Mouse (Mus musculus): ENCODE measurements at regions not wholly inside any gene's neighbourhood (a gene's known extent, or its start where the extent isn't known, plus 50 kb on each side); places are given as distances from the start of the nearest gene placed in this dataset.

DNA sequence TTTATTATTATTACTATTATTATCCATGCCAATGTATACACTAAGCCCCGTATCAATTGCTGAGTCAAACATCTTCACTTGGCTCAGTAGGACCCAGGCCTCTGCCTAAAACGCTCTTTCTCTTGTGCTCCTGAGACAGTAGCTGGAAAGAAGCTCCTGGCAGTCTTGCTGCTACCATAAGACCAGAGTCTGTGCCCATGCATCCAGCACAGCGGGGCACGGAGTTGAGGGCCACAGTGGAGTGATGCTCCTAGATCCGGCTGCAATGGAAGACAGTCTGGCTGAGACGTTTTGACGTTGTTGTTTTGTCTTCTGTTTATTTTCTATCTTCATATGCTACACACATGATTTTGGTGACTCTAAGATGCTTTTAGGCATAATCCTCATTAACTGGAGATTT, 129.1 kb upstream of the Peli2 start:
- CTCF ChIA-PET: no interaction called here

DNA sequence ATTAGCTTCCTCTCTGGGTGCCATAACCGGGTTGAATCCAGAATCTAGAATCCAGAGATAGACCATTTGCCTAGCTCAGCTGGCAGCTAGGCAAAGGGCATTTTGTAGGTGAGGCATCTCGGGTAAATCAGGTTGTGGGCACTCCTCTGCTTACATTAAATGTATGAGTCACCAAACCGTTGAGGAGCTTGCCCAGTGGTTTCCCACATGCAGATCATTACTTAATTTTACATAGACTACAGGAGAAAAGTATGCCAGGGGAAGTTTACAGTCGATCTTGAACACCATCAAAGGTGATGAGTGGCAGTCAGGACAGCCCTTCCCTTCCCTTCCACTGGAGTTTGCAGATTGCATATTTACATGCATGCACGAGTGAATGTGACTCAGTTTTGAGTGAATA, 128.5 kb upstream of the Peli2 start:
- CTCF ChIA-PET: no interaction called here

DNA sequence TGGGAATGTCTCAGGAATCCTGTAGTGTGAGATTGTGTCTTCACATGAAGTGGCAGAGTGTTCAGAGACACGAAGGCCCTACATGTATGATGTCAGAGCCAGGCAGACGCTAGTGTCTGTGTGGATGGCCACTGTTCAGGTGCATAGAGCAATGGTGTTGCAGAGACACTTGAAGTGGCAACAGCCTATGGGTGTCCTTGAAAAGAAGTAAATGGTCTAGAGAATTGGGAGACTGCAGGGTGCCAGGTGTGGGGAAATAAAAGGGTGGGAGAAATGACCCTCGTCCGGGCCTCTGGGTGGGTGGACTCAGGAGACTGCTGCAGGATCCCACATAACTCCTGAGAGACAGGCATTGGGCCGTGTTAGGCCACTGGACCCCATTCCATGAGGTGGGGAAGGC, 127.8 kb upstream of the Peli2 start:
- CTCF ChIA-PET: no interaction called here

DNA sequence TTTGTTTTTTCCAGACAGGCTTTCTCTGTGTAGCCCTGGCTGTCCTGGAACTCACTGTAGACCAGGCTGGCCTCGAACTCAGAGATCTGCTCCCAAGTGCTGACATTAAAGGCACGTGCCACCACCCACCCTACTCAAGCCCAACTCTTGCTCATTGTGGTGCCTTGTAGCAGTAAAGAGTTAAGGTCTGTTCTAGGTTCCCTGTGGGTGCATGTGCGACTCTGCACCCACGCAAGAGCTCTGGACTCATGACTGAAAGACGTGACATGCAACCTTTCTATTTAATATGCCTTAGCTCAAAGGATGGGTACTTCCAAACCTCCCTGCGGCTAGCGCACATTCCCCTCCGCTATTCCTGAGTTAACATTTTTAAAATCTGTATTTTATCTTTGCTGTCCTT, 121.7 kb upstream of the Peli2 start:
- CTCF ChIA-PET: no interaction called here

DNA sequence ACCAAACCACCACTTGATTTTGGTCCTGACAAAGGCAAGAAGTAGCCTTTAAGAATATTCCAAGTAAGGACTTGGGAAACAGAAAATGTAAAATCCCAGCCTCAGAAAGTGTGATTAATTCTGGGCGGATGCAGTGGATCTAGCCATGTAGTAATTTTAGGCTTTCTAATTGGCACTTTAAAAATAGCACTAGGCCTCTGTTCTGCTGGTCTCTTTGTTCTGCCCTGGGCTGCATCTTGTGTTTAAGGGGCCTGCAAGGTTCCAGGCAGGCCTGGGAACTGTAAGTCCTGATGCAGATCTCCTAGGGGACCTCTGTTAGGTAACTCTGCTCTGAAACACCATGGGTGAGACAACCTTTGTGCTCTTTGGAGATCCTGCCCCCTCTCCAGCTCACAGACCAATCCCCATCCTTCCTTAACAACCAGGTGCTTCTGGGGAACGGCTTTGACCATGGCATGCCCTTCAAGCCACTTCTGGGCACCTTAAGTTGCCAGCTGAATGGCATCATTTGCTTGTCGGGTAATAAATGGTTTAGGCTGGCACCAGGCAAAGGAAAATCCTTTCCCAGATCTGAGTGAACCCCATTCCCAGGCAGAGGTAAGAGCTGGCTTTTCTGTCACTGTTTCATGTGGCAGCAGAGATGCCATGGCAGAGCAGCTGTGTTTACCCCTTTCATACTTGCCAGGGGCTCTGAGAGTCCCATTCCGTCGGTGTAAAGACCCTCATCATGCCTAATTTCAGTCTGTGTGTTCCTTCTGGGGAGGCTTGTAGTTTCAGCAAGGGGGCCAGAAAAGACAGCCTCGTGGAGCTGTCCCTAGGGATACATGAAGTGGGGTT, 115.3 kb upstream of the Peli2 start:
- CTCF ChIA-PET: no interaction called here

DNA sequence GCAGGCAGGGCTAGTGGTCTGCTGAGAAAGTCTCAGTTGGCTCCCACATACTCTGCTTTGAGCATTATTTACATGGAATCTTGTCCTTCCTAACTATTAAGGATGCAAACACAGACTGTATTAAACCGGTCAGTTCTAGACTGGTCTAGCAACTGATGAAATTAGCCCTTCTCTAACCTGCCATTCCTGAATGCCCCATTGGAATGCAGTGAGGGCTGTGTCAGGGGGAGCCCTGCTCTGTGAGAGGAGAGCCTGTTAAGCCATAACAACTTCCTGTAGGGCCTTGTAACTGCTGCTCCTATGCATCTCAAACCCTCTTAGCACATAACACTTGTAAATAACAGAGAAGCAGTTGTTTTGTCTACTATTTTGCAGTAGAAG, 114.7 kb upstream of the Peli2 start:
- CTCF ChIA-PET: no interaction called here

DNA sequence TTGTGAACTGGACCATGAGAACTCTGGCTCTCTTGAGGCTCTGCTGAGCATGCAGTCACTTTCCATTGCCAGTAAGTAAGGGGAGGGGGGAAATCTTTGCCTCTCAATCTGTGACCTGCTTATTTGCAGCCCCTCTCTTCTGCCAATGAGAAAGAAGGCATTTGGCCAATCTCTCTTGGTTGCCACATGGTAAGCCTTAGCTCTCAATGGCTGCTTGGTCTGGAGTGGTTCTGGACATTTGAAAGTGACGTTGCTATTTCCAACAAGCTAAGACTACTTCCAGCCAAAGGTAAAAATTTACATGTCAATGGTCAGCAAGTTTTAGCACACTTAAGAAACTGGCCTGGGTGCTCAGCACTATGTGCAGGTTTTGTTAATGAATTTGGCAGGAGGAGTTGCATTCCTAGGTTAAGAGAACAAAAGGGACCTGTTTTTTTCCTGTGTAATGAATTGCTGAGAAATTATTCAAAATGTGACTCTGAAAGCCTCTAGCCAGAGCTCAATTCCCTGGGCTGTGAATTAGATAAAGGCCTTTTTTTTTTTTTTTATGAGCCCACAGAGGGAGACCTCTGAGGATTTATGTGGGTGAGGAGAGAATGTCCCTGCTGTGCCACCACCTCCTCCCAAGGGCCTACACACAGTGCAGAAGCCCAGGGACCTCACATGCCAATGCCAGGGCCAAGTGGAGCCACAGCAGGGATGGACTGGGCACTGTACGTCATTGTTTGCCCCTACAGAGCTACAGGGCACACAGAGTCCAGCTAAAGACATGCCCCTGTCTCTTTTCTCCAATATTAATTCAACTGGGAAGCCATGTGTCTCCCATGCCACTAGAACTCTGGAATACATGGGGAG, 108.0 kb upstream of the Peli2 start:
- CTCF ChIA-PET: interaction anchor here (0.6 kb wide), 1 partner anchor 824 kb away, joined by 5 read pairs; no protein-coding TSS in a partner anchor

DNA sequence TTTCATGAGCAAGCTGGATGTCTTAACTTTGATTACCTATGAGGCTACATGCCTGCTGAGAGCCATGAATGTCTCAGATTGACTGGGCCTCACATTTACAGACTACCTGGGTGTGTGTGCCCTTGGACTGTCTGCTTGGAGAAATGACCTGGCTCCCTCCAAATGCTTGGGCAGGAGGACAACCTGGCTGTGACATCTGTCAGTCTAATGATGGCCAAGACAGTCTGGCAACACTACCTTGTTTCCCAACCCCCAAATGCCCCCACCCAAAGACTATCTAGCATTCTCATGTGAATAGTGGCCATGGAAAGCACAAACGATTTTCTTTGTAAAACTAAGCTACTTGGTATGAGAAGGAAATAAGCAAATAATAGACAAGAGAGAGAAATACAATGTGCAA, 107.2 kb upstream of the Peli2 start:
- CTCF ChIA-PET: no interaction called here

DNA sequence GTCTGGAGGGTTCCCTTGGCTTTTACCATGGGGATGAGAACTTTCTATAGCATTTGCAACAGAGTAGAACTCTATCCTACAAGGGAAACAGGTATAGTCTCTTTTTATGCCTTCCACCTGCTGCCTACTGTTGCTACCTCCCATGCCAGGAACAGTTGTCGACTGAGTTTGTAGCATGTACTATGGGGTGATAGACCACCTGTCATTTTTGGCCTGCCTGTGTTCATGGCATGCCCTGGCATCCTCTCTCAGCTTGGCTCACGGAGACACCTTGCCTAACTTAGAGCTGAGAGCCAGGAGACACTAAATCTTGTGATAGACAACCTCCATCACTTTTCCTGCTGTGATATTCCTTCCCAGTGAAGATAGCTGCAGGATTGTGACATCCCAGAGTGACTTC, 105.8 kb upstream of the Peli2 start:
- CTCF ChIA-PET: no interaction called here

DNA sequence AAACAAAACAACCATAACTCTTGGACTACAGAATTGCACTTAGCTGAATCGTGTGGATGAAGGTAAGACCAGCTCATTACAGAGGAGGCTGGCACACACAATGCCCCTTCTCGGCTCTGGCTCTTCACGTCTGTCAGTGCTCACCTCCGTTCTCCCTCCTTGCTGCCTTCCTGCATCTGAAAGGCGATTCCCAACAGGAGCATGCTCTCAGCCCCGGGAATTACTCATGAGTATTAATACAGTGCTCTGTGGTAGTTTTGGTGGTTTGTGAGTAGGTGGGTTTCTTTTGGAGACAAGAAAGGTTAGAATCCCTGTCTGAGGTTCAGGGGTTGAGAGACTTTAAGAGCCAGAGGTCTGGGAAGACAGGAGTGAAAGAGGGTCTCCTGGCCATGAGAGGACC, 102.7 kb upstream of the Peli2 start:
- CTCF ChIA-PET: no interaction called here

DNA sequence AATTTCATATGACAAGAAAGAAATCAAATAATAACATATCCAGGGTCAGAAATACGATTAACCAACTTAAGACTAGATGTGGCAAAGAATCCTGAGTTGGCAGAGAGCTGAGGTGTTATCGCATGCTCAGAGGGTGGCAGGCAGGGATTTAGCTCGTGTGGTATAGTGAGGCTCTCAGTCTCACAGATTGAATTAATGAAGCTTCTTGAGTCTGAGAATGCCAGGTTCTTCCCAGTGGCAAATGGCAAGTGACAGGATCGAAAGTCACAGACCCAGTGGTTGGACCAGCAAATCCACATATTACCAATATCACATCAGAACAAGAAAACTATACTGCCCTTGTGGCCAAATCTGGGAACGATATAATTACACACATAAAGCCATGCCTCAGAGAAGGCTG, 101.3 kb upstream of the Peli2 start:
- CTCF ChIA-PET: no interaction called here

DNA sequence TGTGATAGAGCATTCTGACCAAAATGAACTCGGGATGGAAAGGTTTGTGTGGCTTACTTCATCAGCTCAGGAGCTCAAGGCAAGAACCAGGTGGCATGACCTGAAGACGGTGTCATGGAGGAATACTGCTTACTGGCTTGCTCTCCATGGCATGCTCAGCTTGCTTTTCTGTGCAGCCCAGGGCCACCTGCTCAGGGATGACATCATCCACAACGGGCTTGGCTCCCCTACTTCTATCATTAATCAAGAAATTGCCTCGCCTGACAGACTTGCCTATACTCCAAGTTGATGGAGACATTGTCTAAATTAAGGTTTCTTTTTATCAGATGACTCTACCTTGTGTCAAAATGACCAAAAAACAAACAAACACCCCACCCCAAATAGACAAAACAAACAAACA, 98.4 kb upstream of the Peli2 start:
- CTCF ChIA-PET: no interaction called here

DNA sequence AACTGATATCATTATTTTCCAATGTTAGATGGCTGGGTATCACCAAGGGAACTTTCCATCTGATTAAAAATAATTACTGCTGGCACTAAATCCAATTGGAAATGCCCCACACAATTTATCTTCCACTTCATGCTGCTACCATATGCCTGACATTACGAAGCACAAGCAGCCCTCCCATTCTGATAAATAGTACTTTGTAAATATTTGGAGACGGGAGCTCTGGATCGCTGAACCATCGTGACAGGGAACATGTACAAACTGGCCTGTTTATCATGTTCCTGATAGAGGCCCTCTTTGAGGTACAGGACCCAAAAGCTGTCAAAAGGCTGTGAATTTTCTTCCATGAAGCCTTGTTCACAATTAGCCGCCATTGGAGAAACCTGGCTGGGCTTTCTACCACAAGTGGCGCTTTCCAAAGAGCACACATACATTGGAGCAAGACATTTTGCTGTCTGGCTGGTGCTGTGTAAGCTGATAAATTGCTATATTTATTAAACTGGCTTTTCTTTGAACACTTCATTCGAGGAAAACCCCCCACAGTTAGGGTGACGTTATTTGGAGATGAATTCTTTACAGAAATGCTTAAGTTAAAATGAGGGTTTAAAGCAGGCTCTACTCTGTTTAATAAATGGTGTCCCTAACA, 96.5 kb upstream of the Peli2 start:
- CTCF ChIA-PET: no interaction called here

DNA sequence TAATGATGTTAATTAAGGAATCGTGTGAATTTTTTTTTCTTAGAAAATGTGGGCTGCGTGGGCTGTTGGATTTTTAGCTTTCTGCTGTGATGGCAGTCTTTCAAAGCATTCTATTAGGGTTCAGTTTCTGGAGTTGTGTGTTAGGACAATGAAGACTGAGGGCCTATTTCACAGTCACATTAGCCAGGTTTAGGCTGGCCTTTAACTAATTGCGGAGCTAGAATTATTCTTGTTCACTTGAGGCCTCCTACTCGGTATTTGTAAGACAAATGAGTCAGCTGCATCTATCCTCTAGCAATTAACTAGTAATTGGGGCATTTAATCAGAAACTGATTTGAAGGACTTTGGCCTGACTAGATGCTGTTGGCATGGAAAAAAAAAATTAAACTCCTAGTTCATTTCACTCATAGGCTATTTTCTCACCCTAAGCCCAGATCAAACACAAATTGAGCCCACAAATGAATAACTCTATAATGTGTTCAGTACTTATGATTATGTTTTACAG, 81.3 kb upstream of the Peli2 start:
- CTCF ChIA-PET: no interaction called here

DNA sequence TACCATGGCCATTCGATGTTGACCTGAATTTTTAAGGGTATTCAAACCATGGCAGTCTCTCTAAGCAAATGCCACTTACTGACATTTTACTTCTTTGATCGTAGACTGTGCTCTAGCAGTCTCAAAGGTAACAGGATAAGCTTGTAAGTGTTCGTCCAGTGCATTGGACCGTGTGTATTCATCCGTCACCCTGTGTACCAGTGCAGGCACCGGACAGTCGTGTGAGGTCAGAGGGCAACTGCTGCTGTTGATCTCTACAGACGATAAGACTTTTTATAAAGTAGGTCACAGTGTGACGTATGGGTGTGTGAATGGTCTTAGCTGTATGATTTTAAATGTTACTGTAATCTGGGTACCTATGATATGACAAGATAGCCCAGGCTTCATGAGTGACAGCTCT, 74.5 kb upstream of the Peli2 start:
- CTCF ChIA-PET: no interaction called here

DNA sequence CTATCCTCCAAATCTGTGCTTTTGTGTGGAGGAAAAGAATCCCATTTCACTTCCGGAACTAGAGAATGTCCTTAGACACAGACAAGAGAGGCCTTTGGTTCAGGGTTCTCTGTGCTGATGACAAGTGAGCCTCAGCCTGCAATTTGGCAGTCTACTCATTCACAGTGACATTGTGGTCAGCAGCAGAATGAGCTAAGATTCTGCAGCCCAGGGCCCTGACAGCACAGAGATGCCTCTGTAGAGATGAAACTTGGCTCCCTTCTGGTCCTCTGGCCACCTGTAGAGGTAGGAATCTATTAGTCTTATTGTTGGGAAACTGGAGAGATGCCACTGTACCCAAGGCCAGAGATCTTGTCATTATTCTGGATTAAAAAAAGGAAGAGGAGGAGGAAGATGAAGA, 73.8 kb upstream of the Peli2 start:
- CTCF ChIA-PET: no interaction called here

DNA sequence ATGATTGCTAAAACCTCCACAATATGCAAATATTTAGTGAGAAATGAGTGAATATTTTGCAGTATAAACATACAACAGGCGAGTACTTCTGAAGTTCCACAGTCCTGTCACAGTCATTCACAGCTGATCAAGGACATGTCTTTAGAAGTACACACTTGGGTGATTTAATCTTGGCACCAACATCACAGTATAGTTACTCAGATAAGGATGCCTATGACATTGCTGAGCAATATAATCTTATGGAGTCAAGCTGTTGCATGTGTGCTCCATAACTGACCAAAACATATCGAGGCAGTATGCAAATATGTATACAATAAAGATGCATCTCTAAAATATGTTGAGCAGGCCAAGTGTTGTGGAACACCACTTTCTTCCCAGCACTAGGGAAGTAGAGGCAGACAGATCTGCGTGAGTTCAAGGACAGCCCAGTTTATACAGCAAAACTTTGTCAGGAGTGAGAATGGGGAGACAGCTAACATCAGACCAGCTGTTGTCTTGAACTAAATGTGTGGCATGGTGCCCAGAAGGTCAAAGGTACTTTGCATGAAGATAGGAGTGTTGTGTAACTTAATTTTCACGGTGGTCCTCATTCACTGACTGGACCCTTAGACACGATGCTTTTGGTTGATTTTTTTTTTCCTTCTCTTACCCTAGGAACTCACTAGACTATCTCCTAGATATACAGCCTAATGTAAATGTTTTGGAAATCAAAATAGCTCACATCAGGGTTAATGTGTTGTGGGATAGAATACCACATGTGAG, 70.7 kb upstream of the Peli2 start:
- CTCF ChIA-PET: no interaction called here

DNA sequence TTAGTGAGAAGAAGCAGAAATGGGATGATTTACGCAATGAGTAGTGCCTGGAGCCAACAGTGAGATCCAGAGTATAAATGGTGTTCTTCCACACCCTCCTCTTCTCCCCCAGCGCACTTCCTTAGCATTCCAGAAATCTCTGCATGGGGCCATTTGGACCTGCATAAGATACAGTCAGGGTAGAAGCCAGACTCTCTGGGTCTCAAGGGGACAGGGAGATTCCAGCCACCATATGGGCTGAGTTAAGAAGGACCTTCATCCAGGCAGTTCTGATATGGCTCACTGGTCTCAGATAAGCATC, 70.2 kb upstream of the Peli2 start:
- CTCF ChIA-PET: no interaction called here

DNA sequence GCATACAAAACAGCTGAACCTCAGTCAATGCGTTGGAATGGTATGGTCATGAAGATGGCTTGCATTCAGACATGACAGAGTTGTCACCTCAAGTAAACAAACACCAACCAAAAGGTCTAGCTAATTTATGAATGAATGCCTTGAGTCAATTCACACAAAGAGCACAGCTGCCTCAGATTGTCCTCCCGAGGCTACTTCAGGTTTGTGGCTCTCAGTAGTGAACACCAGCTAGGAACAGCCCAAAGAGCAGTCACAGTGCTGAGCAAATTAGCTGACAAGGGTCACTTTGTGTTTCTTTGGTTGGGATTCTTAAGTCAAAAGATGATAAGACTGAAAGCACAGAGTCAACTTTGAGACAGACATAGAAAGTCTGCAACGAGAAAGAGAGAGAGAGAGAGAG, 68.7 kb upstream of the Peli2 start:
- CTCF ChIA-PET: no interaction called here

DNA sequence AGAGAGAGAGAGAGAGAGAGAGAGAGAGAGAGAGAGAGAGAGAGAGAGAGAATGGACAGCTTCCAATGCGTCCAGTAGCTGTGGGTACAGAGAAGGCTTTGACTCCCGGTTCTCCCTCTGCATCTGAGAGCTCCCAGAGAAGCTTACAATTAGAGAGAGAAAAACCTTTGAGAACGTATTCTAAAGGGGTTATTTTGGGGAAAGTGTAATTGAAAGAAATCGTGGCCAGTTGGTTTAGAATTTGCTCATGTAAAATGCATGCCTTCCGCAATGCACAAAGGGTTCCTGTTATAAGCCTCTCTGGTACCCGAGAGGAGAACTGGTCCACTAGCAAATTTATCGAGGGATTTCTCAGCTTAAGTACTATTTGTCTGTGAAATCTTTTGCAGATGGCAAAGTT, 68.2 kb upstream of the Peli2 start:
- CTCF ChIA-PET: no interaction called here

DNA sequence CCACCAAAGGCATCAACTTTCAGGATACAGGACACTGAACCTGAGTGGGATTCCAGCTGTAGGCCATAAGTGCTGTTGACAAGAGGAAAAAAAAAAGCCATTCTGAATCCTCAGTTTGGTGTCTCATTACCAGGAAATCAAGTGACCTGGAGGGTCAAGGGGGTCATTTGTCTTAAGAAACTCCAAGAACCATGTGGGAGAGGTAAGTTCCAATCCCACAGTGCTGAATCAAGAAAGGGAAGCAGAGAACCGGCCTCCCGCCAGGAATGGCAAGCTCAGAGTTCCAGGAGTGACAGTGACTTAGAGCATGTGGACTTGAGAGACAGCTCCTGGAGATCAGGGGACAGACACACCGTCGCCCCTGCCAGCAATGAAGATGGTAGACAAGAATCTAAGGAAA, 67.5 kb upstream of the Peli2 start:
- CTCF ChIA-PET: no interaction called here

DNA sequence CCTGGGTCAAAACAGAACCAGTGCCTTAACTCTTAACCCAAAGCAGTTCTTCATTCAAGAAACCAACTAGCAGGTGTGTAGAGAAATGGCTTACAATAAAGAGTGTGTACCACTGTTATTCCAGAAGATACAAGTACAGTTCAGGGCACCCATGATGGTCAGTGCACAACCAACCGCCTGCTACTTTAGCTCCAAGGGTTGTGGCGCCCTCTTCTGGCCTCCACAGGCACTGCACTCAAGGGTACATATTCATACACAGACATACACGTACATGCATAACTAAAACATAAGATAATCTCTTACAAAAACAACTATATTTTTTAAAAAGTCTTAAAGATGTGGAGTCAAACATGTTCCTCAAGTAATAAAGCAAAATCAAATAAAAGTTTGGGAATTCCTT, 65.9 kb upstream of the Peli2 start:
- CTCF ChIA-PET: no interaction called here
